Mouse (Mus musculus): ENCODE measurements at regions not wholly inside any gene's neighbourhood (a gene's known extent, or its start where the extent isn't known, plus 50 kb on each side); places are given as distances from the start of the nearest gene placed in this dataset.

DNA sequence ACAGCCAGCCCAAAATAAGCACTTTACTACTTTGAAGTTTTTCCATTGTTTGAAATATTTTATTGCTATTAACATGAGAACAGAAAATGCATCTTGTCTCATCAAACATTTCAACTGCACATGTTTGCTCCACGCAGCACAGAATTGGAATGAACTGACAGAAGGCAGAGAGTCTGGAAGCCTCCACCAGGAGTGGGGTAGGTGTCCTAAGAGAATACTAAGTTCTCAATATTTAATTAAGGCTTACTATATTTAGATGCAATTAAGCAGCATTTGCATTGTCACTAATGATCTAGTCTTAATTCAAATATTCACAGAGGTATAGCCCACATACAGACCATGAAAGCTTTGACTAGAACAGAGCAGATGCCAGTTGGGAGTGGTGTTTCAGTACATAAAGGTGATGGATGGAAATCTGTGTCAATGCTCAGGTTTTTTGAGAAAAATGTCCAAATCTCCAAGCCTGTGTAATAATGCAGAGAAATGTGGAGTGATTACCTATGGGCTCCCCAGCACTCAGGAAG is 491.2 kb downstream of the Tm4sf1 start:
- Histone ChIP-seq H3K9ac (ENCODE audit: low read depth, low read length) (no peak overlapping the region), H3K79me2 (ENCODE audit: control insufficient read depth, insufficient read depth, low read length) (no peaks in the 10 kb centered on the region), H3K36me3 (ENCODE audit: control insufficient read depth, insufficient read depth, low read length) (no peaks in the 10 kb centered on the region), H3K27me3 (ENCODE audit: control insufficient read depth, insufficient read depth, low read length) (no peaks in the 10 kb centered on the region), H3K4me3 (ENCODE audit: insufficient read depth, low read depth, low read length) (no peak overlapping the region), H3K4me1 (ENCODE audit: control insufficient read depth, insufficient read depth, low read length) (no peaks in the 10 kb centered on the region), H3K27ac (replicated peaks; ENCODE audit: insufficient read depth, low read depth, low read length) (no peak overlapping the region)
- WGBS, result 79% methylated on average over 1 of the region's 1 CpGs
- DNase-seq (ENCODE audit: extremely low read depth, low read depth, low spot score), result no peak
- TF ChIP-seq POLR2A (IDR thresholded peaks at IDR 0.05; ENCODE audit: extremely low read depth, insufficient read depth, low read length), result no peak
- no peak for TF ChIP-seq CTCF (IDR thresholded peaks at IDR 0.05; ENCODE audit: low read depth, low read length)

DNA sequence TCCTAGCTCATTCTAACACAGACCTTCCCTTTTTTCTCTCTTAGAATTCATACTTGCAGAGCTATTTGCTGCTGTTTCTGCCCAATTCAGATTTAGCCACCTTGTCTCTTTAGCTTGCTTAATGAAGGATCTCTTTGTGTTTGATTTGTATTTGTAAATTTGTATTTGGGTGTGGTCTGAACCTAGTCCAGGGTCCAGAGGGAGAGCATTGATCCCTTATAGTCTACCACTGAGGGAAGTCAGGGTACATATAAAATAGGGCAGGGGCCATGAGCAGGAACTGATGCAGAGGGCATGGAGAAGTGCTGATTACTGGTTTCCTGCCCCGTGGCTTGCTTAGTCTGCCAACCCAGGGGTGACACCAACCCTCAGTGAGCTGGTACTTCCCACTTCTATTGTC is 508.7 kb downstream of the Tm4sf1 start:
- no peaks in the 10 kb centered on the region; the same call in none of the 2 replicates for H3K4me1 ChIP-seq (ENCODE audit: control insufficient read depth, insufficient read depth, low read length)
- peak; percentile 50 for DNase-seq (ENCODE audit: extremely low read depth, low read depth, low spot score)
- no peak overlapping the region for H3K4me3 ChIP-seq (ENCODE audit: insufficient read depth, low read depth, low read length)
- H3K27me3 ChIP-seq (ENCODE audit: control insufficient read depth, insufficient read depth, low read length), result no peaks in the 10 kb centered on the region
- no peaks in the 10 kb centered on the region for H3K36me3 ChIP-seq (ENCODE audit: control insufficient read depth, insufficient read depth, low read length)
- TF ChIP-seq CTCF (IDR thresholded peaks at IDR 0.05; ENCODE audit: low read depth, low read length) (no peak), POLR2A (IDR thresholded peaks at IDR 0.05; ENCODE audit: extremely low read depth, insufficient read depth, low read length) (no peak)
- no peaks in the 10 kb centered on the region for H3K79me2 ChIP-seq (ENCODE audit: control insufficient read depth, insufficient read depth, low read length)
- H3K9ac ChIP-seq (ENCODE audit: low read depth, low read length), result no peak overlapping the region
- no peak overlapping the region for H3K27ac ChIP-seq (replicated peaks; ENCODE audit: insufficient read depth, low read depth, low read length)
- 12% methylated on average over 1 of the region's 1 CpGs for WGBS

DNA sequence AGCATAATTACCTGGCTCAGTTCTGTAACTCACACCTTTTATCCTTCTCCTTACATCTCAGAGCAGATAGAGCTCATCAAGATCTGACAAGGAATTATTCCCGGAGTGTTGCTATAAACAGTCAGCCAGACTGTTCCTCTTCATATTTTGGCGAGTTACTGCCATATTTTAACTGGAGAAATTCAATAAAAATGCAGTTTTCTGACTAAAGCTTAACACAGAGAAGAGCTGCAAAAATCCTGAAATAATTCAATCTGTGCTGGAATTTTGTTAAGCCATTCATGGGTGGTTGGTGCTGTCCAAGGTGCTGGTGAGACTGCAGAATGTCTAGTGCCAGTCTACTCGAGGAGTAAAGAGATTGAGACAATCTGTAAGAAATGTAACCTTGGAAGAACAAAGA is 512.6 kb downstream of the Tm4sf1 start:
- peak; percentile 1 for DNase-seq (ENCODE audit: extremely low read depth, low read depth, low spot score)
- H3K36me3 ChIP-seq (ENCODE audit: control insufficient read depth, insufficient read depth, low read length), result no peaks in the 10 kb centered on the region
- 39% methylated on average over 3 of the region's 3 CpGs for WGBS
- no peaks in the 10 kb centered on the region; the same call in none of the 2 replicates for H3K4me1 ChIP-seq (ENCODE audit: control insufficient read depth, insufficient read depth, low read length)
- H3K9ac ChIP-seq (ENCODE audit: low read depth, low read length), result no peak overlapping the region
- H3K27me3 ChIP-seq (ENCODE audit: control insufficient read depth, insufficient read depth, low read length), result no peaks in the 10 kb centered on the region
- TF ChIP-seq CTCF (IDR thresholded peaks at IDR 0.05; ENCODE audit: low read depth, low read length) (no peak), POLR2A (IDR thresholded peaks at IDR 0.05; ENCODE audit: extremely low read depth, insufficient read depth, low read length) (no peak)
- H3K79me2 ChIP-seq (ENCODE audit: control insufficient read depth, insufficient read depth, low read length), result no peaks in the 10 kb centered on the region
- no peak overlapping the region for H3K4me3 ChIP-seq (ENCODE audit: insufficient read depth, low read depth, low read length)
- no peak overlapping the region for H3K27ac ChIP-seq (replicated peaks; ENCODE audit: insufficient read depth, low read depth, low read length)

DNA sequence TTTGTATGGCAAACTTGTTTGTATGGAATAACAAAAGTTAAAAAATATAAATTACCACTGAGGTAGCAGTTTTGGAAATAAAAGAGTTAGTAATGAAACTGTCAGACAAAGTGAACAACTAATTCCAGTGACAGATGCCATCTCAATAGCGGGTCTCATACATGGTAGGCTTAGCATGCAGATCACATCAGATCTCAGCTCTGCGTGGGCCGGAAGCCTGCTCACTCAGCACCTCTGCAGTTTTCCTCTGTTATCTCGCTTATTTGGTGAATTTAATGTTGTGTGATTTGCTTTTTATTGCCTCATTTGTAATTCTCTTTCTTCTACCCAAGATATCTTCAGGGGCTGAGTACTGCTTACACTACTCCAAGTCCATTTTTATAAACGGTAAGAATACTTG is 527.9 kb downstream of the Tm4sf1 start:
- Histone ChIP-seq H3K4me3 (ENCODE audit: insufficient read depth, low read depth, low read length) (no peak overlapping the region), H3K36me3 (ENCODE audit: control insufficient read depth, insufficient read depth, low read length) (no peaks in the 10 kb centered on the region), H3K27ac (replicated peaks; ENCODE audit: insufficient read depth, low read depth, low read length) (no peak overlapping the region), H3K79me2 (ENCODE audit: control insufficient read depth, insufficient read depth, low read length) (no peaks in the 10 kb centered on the region), H3K27me3 (ENCODE audit: control insufficient read depth, insufficient read depth, low read length) (no peaks in the 10 kb centered on the region), H3K9ac (ENCODE audit: low read depth, low read length) (no peak overlapping the region), H3K4me1 (ENCODE audit: control insufficient read depth, insufficient read depth, low read length) (no peaks in the 10 kb centered on the region)
- no peak for DNase-seq (ENCODE audit: extremely low read depth, low read depth, low spot score)
- 85% methylated on average over 5 of the region's 5 CpGs for WGBS
- no peak for TF ChIP-seq POLR2A (IDR thresholded peaks at IDR 0.05; ENCODE audit: extremely low read depth, insufficient read depth, low read length)
- no peak for TF ChIP-seq CTCF (IDR thresholded peaks at IDR 0.05; ENCODE audit: low read depth, low read length)

DNA sequence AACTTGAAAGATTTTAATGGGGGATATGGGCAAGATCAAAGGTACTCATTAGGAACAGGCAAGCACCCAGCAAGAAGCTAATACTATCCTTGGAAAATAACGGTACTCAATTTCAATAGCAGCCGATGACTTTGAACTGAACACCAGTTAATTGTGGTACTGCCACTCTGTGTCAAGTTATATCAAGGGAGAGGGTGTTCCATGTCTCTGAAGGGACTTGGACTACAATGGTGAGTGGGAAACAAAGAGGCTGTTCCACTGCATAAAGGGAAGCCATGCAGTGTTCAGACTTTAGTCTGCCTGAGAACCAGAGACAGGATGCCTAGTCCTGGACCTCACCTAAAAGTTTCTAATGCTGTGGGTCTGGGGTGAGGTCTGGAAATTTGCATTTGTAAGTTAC is 531.6 kb downstream of the Tm4sf1 start:
- H3K4me3 ChIP-seq (ENCODE audit: insufficient read depth, low read depth, low read length), result no peak overlapping the region
- DNase-seq (ENCODE audit: extremely low read depth, low read depth, low spot score), result no peak
- H3K27ac ChIP-seq (replicated peaks; ENCODE audit: insufficient read depth, low read depth, low read length), result no peak overlapping the region
- 96% methylated on average over 2 of the region's 2 CpGs for WGBS
- no peak overlapping the region for H3K9ac ChIP-seq (ENCODE audit: low read depth, low read length)
- no peaks in the 10 kb centered on the region for H3K4me1 ChIP-seq (ENCODE audit: control insufficient read depth, insufficient read depth, low read length)
- no peaks in the 10 kb centered on the region for H3K79me2 ChIP-seq (ENCODE audit: control insufficient read depth, insufficient read depth, low read length)
- TF ChIP-seq POLR2A (IDR thresholded peaks at IDR 0.05; ENCODE audit: extremely low read depth, insufficient read depth, low read length) (no peak), CTCF (IDR thresholded peaks at IDR 0.05; ENCODE audit: low read depth, low read length) (no peak)
- no peaks in the 10 kb centered on the region for H3K36me3 ChIP-seq (ENCODE audit: control insufficient read depth, insufficient read depth, low read length)
- H3K27me3 ChIP-seq (ENCODE audit: control insufficient read depth, insufficient read depth, low read length), result no peaks in the 10 kb centered on the region

DNA sequence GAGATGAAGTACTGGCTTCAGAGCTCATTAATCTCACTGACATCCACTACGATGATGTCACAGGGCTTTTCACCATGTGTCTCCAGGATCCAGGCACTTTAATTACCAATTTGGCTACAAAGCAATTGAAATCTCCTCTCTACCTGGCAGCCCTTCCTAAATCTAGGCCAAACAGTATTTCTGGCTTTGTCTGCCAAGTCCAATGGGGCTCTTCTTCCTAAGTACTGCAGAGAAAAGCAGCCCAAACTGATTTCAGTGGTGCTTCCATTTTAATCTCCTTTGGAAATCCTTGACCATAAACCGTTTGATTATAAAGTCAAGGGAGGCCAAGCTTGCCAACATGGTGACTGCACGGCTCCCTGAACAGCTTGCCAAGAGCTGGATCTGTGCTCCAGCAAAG is 534.7 kb downstream of the Tm4sf1 start:
- no peak overlapping the region for H3K9ac ChIP-seq (ENCODE audit: low read depth, low read length)
- TF ChIP-seq POLR2A (IDR thresholded peaks at IDR 0.05; ENCODE audit: extremely low read depth, insufficient read depth, low read length) (no peak), CTCF (IDR thresholded peaks at IDR 0.05; ENCODE audit: low read depth, low read length) (no peak)
- H3K4me3 ChIP-seq (ENCODE audit: insufficient read depth, low read depth, low read length), result no peak overlapping the region
- H3K79me2 ChIP-seq (ENCODE audit: control insufficient read depth, insufficient read depth, low read length), result no peaks in the 10 kb centered on the region
- no peak for DNase-seq (ENCODE audit: extremely low read depth, low read depth, low spot score)
- H3K36me3 ChIP-seq (ENCODE audit: control insufficient read depth, insufficient read depth, low read length), result no peaks in the 10 kb centered on the region
- no peak overlapping the region for H3K27ac ChIP-seq (replicated peaks; ENCODE audit: insufficient read depth, low read depth, low read length)
- H3K4me1 ChIP-seq (ENCODE audit: control insufficient read depth, insufficient read depth, low read length), result no peaks in the 10 kb centered on the region
- WGBS, result 81% methylated on average over 3 of the region's 3 CpGs
- H3K27me3 ChIP-seq (ENCODE audit: control insufficient read depth, insufficient read depth, low read length), result no peaks in the 10 kb centered on the region

Measured in liver, adult 2 months (tissue).